Mouse (Mus musculus) gastrocnemius, adult 18-20 months (tissue): ENCODE measurements around the gene L3mbtl1. TPM values are rescaled to one million over a fixed set of nuclear protein-coding genes. Genes with fewer than 3 reads are reported as not detected.

Experiments used
- DNase-seq: peaks from one replicate; pipeline ENCODE4 v3.0.0; 2021; ENCODE audit warnings: low spot score
- total RNA-seq, 2 experiments: library from RNA; stranded (reverse); gene quantifications; 2 replicates each; pipeline ENCODE4 v1.2.3; 2021

Gene L3mbtl1
- total RNA-seq, 2 experiments from 2014 or later: not detected

- DNase-seq: no peak
Observed at GRCm38 (mm10) chr2:162992084-162992437, 48.8 kb downstream of the L3mbtl1 start.

GRCm38 (mm10) chr2:162993881-162994616 is 50.8 kb downstream of the L3mbtl1 start:
- no peak for DNase-seq

- peak; percentile 56 for DNase-seq
Observed at GRCm38 (mm10) chr2:162998528-162999230, 55.4 kb downstream of the L3mbtl1 start.

- DNase-seq: peak; percentile 19
Observed at GRCm38 (mm10) chr2:162999744-163000143, 56.5 kb downstream of the L3mbtl1 start.

- DNase-seq: no peak
Observed at GRCm38 (mm10) chr2:163001071-163001470, 57.8 kb downstream of the L3mbtl1 start.

- DNase-seq: no peak
Observed at GRCm38 (mm10) chr2:163007299-163007698, 64.0 kb downstream of the L3mbtl1 start.

- DNase-seq: peak; percentile 88
Observed at GRCm38 (mm10) chr2:163016916-163017743, 73.9 kb downstream of the L3mbtl1 start, which contains the start of gene Ift52. Ift52 (plus strand) TSS chr2:163017354.

Other genes starting within 250 kb of the L3mbtl1 start
- 10 to 100 TPM; 38.1 to 38.4 TPM for gene Srsf6, start 11.9 kb upstream of the L3mbtl1 start, total RNA-seq
- not detected for gene Sgk2, start 43.9 kb downstream of the L3mbtl1 start, total RNA-seq
- gene Ift52, start 73.9 kb downstream of the L3mbtl1 start, total RNA-seq: 10 to 100 TPM; 15.7 to 16.7 TPM
- gene Mybl2, start 111.2 kb downstream of the L3mbtl1 start, total RNA-seq: under 1 TPM; 0.12 to 0.25 TPM
- not detected for gene Gtsf1l, start 144.4 kb downstream of the L3mbtl1 start, total RNA-seq